25 mouse cellular contexts compared by ENCODE assay signal in the genomic region with DNA sequence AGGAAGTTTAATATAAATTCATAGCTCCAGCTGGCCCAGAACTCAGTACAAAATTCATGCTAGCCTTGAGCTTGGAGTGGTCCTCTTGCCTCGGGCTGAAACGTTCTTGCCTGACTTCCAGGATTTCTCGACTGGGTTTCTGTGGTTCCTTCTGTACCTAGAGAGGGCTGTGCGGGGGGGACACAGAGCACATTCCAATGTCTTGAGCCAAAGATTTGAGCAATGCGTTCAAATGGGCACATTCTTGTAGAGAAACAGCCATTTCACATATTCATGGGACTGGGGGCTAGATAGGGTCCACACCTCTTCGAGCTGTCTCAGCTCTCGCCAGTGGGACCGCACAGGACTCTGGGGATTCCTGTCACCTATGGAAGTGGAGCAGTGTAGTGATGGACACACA. TPM values are rescaled to one million over a fixed set of nuclear protein-coding genes. Genes with fewer than 3 reads are reported as not detected.
"Had no signal": no experiment of that assay in that cellular context is flagged by ENCODE, and none has a peak within 500 bp of the region (broad histone marks: within the 10 kb centered on the region; RNA-seq: fewer than 3 reads in every experiment).

No protein-coding gene starts in this region.

- H3K4me1 ChIP-seq: midbrain, embryonic 10.5 days; midbrain, embryonic 13.5 days; midbrain, embryonic 15.5 days; neural tube, embryonic 13.5 days; neural tube, embryonic 15.5 days had no signal

- H3K9ac ChIP-seq: liver, embryonic 15.5 days; lung, embryonic 14.5 days; midbrain, embryonic 13.5 days; midbrain, embryonic 15.5 days; neural tube, embryonic 13.5 days; neural tube, embryonic 15.5 days had no signal

- H3K27me3 ChIP-seq: liver, embryonic 15.5 days; midbrain, embryonic 13.5 days; midbrain, embryonic 15.5 days; neural tube, embryonic 13.5 days; neural tube, embryonic 15.5 days had no signal

- H3K36me3 ChIP-seq: midbrain, embryonic 15.5 days had no signal

- H3K4me2 ChIP-seq: liver, embryonic 15.5 days; lung, embryonic 14.5 days; midbrain, embryonic 13.5 days; midbrain, embryonic 15.5 days; neural tube, embryonic 13.5 days; neural tube, embryonic 15.5 days had no signal

- H3K9me3 ChIP-seq: liver, embryonic 15.5 days; midbrain, embryonic 10.5 days; midbrain, embryonic 13.5 days; midbrain, embryonic 15.5 days; neural tube, embryonic 13.5 days; neural tube, embryonic 15.5 days had no signal

- H3K27ac ChIP-seq: liver, embryonic 15.5 days; midbrain, embryonic 10.5 days; midbrain, embryonic 13.5 days; midbrain, embryonic 15.5 days; neural tube, embryonic 13.5 days; neural tube, embryonic 15.5 days had no signal

- DNase-seq: lung, adult 18-20 months; lung, embryonic 14.5 days; lung, postnatal 10 days; lung, postnatal 4 days; retina, postnatal 1 day; right cerebral cortex, postnatal 25 days; right cerebral cortex, postnatal 4 days; spleen, adult 18-20 months; thymus, adult 2 months; thymus, postnatal 25 days; thymus, postnatal 4 days had no signal

- ATAC-seq: midbrain, embryonic 13.5 days; midbrain, embryonic 15.5 days had no signal

- H3K4me3 ChIP-seq: liver, embryonic 15.5 days; midbrain, embryonic 10.5 days; midbrain, embryonic 13.5 days; midbrain, embryonic 15.5 days; neural tube, embryonic 13.5 days; neural tube, embryonic 15.5 days had no signal

RNA-seq across cellular contexts. Expression of a gene that starts 2.0 kb away (rescaled TPM):
- polyA plus RNA-seq: midbrain, embryonic 15.5 days; midbrain, postnatal 0 days; neural tube, embryonic 15.5 days; small intestine, adult 2 months; urinary bladder, adult 2 months had no signal

RNA-seq across cellular contexts. Expression of a gene that starts 12.5 kb away (rescaled TPM):
- polyA plus RNA-seq: lung, embryonic 14.5 days; midbrain, embryonic 10.5 days; midbrain, embryonic 13.5 days; midbrain, embryonic 15.5 days; neural tube, embryonic 11.5 days; neural tube, embryonic 13.5 days; neural tube, embryonic 15.5 days; small intestine, adult 2 months; stomach, embryonic 14.5 days had no signal

RNA-seq across cellular contexts. Expression of a gene that starts 30.3 kb away (rescaled TPM):
- polyA plus RNA-seq: liver, embryonic 15.5 days; lung, embryonic 14.5 days; lung, embryonic 16.5 days; midbrain, postnatal 0 days; neural tube, embryonic 11.5 days; neural tube, embryonic 13.5 days; neural tube, embryonic 15.5 days; small intestine, adult 2 months; stomach, embryonic 14.5 days; stomach, embryonic 16.5 days; testis, adult 2 months; urinary bladder, adult 2 months had no signal
